Mouse (Mus musculus) left cerebral cortex, postnatal 36 days (tissue): ENCODE measurements around the gene Kera. TPM values are rescaled to one million over a fixed set of nuclear protein-coding genes. Genes with fewer than 3 reads are reported as not detected.

Source experiments
- DNase-seq, 2 experiments: peaks; one replicate each; pipeline ENCODE4 v3.0.0; 2021 to 2022; ENCODE audit warnings: low spot score in 2 of 2, mixed read lengths in 1 of 2
- intact Hi-C: fragments of 180-260 bp; cut with DNase I; formaldehyde crosslinking; loops from one replicate; pipeline ENCODE4 v1.15.1; 2025
- total RNA-seq, 2 experiments: library from RNA; stranded (reverse); gene quantifications; 2 replicates each; pipeline ENCODE4 v1.2.3; 2021

Gene Kera
- total RNA-seq, 2 experiments from 2014 or later, result not detected

GRCm38 (mm10) chr10:97659489-97659888 is 52.8 kb downstream of the Kera start:
- DNase-seq, result no peak
- intact Hi-C loops, result no loop called here

Other genes starting within 250 kb of the Kera start
- 10 to 100 TPM; 14.1 to 17.6 TPM for gene Dcn, start 127.3 kb upstream of the Kera start, total RNA-seq
- gene Lum, start 41.8 kb upstream of the Kera start, total RNA-seq, result 1 to 10 TPM; 1.5 to 2.3 TPM
- under 1 TPM in 1 of 2 experiments, not detected in 1; 0.17 TPM for gene Epyc, start 37.2 kb downstream of the Kera start, total RNA-seq
- not detected for gene Ccer1, start 86.2 kb downstream of the Kera start, total RNA-seq
- gene C030005K15Rik, start 119.9 kb downstream of the Kera start, total RNA-seq, result under 1 TPM in 1 of 2 experiments, not detected in 1; 0.48 TPM